Mouse (Mus musculus) lung, embryonic 15.5 days (tissue): ENCODE data around the gene Mavs. TPM values are rescaled to one million over a fixed set of nuclear protein-coding genes. Genes with fewer than 3 reads are reported as not detected.

Source experiments
- ATAC-seq: fragments of 200-750 bp; cut with Nextera tagmentation; 2 replicates; pipeline ENCODE4 v1.8.0; 2017; ENCODE audit warnings: moderate number of reproducible peaks, borderline replicate concordance; ENCODE audit not compliant: low FRiP score, low TSS enrichment; ENCODE audit errors: extremely low read depth
- H3K27ac ChIP-seq: fragments of 300-500 bp; sonication (generic); 2 replicates; pipeline ENCODE4 v1.5.1; 2015; ENCODE audit warnings: moderate library complexity, mild to moderate bottlenecking, inconsistent platforms
- H3K27me3 ChIP-seq: fragments of 300-500 bp; sonication (generic); 2 replicates; pipeline ENCODE4 v1.6.1; 2015; ENCODE audit warnings: inconsistent platforms
- H3K36me3 ChIP-seq: fragments of 300-500 bp; sonication (generic); 2 replicates; pipeline ENCODE4 v1.6.1; 2015; ENCODE audit warnings: inconsistent platforms
- H3K4me1 ChIP-seq: fragments of 300-500 bp; sonication (generic); 2 replicates; pipeline ENCODE4 v1.6.1; 2015; ENCODE audit warnings: inconsistent platforms
- H3K4me2 ChIP-seq: fragments of 300-500 bp; sonication (generic); 2 replicates; pipeline ENCODE4 v1.6.1; 2015; ENCODE audit warnings: inconsistent platforms, mild to moderate bottlenecking, moderate library complexity
- H3K4me3 ChIP-seq: fragments of 300-500 bp; sonication (generic); 2 replicates; pipeline ENCODE4 v1.5.1; 2015; ENCODE audit warnings: mild to moderate bottlenecking, inconsistent platforms
- H3K9ac ChIP-seq: fragments of 300-500 bp; sonication (generic); 2 replicates; pipeline ENCODE4 v1.6.1; 2015; ENCODE audit warnings: inconsistent platforms
- H3K9me3 ChIP-seq: fragments of 300-500 bp; sonication (generic); 2 replicates; pipeline ENCODE4 v1.6.1; 2016; ENCODE audit warnings: inconsistent platforms
- WGBS: fragments of 180-500 bp; shearing (Covaris S2); methylation state at CpG from one replicate; pipeline ENCODE4 v1.1.7; 2015; 5-methylcytosine and 5-hydroxymethylcytosine counted together
- polyA plus RNA-seq: library from polyadenylated mRNA; unstranded; fragments of >200 nt; fragmentation: Nextera tagmentation; extraction: Ambion mirVana; gene quantifications from 2 replicates; pipeline ENCODE4 v1.2.1, GENCODE M21; 2015

Mavs gene
- 18.5 and 19.7 TPM in 2 replicates for polyA plus RNA-seq

DNA sequence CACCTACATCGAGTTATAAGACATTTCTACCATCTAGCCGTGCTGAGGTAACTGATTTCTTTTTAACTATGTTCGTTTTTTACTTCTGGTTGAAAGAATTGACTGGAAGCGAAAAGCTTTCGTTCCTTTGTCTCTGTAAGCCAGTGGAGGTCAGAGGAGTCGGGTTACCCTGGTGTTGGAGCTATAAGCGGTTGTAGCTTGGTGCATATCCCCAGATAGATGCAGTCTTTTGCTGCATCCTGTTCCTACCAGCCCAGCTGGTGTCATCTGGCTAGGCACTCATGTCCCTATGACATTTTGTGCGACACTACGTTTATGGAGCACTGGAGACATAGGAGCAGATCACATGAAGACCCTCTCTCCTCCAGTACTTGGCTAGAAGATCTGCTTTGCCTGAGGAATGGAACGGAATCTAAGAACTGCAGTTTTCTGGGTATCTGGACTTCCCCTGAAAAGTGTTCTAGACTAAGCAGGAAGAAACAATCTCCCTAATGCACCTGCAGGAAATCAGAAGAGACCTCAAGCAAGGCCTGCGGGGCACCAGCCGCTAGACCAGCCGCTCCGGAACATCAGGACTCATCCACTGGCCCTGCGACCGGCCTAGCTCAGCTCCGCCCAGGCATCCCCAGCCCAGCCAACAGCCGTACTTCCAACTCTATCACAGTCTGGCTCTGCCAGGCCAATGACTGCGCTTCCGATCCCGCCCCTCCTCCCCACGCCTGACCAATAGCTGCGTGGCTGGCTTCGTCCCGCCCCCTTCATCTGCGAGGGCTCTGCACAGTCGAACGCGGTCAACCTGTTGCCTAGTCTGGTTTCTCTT, at the start of gene Mavs:
Gene Mavs (plus strand): TSS at position 757 of the 820 bp plus-strand sequence.
- peak within 1 kb of the TSS; percentile 88 for H3K4me2 ChIP-seq
- H3K9ac ChIP-seq = peak within 1 kb of the TSS; percentile 72
- peak; percentile 100 for ATAC-seq
- 11% methylated on average over 29 of the region's 29 CpGs for WGBS
- peaks cover 19% of the 10 kb centered on the region for H3K4me1 ChIP-seq
- H3K36me3 ChIP-seq = peaks cover 7% of the 10 kb centered on the region; the same call in 1 of the 2 replicates
- H3K4me3 ChIP-seq = peak within 1 kb of the TSS; percentile 64
- peak within 1 kb of the TSS; percentile 54; the same call in 1 of the 2 replicates for H3K27ac ChIP-seq
- H3K9me3 ChIP-seq = no peaks in the 10 kb centered on the region
- no peaks in the 10 kb centered on the region for H3K27me3 ChIP-seq

DNA sequence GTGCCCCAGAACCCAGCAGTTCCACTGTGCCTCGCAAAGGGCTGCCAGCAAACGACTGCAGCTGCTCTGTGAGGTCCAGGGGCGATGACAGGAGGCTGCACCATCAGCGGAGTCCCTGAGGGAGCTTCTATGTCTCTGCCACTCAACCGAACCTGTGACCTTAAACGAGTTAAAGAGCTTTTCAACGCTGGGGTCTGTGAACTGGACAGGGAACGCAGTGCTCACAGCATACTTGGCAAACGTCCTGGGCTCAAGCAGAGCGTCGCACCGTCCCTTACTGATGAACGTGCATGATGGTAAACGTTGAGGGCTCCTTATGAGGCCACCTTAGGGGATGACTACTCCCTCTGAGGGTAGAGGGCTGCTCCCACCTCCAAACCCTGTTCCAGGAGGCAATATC, 47.5 kb upstream of the Mavs start:
- H3K9ac ChIP-seq = peak overlapping the region; percentile 62

DNA sequence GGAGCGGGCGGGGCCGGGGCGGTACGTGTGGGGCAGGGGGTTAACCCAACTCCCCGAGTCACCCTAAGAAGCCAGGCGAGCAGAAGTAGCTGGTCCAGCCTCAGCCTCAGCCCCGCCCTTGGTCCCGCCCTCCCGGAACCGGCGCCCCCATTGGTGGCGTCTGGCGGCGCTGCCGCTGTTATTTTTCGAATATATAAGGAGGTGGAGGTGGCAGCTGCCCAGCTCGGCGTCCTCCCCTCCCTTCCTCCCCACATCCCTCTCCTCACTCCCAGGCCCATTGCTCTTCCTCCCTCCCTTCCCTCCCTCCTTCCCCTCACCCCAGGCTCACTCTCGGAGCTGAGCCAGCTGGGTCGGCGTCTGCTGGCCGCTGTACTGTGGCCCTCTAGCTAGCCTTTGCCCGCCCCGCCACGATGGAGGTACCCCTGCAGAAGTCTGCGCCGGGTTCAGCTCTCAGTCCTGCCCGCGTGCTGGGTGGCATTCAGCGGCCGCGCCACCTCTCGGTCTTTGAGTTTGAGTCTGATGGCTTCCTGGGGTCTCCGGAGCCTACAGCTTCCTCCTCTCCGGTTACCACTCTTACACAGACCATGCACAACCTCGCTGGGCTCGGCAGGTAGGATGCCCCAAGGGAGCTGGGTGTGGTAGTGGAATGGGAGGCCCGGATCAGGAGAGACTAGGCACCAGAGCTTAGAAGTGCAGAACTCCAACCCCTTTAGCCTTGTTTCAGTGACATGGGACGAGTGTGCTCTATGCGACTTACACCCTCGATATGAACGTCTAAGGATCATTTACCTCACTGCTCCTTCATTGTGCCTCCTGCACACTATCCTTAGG, 46.9 kb upstream of the Mavs start, which contains the start of the genes Cdc25b and Spef1:
Gene Cdc25b (plus strand): TSS at position 179 of the 831 bp plus-strand sequence.
Gene Spef1 (minus strand): TSS at position 512 of the 831 bp plus-strand sequence.
- Histone ChIP-seq H3K4me2 (peak within 1 kb of the TSS; percentile 77), H3K4me3 (peak within 1 kb of the TSS; percentile 62), H3K9me3 (no peaks in the 10 kb centered on the region), H3K9ac (peak within 1 kb of the TSS; percentile 62), H3K27ac (peak within 1 kb of the TSS; percentile 66), H3K36me3 (peaks cover 8% of the 10 kb centered on the region; the same call in 1 of the 2 replicates), H3K27me3 (no peaks in the 10 kb centered on the region), H3K4me1 (peaks cover 40% of the 10 kb centered on the region)
- peak; percentile 95 for ATAC-seq
- WGBS = under 1% methylated on average over 43 of the region's 43 CpGs

More for the DNA sequence above, 47.5 kb upstream of the Mavs start:
- H3K4me3 ChIP-seq = peak overlapping the region; percentile 62
- ATAC-seq = no peak
- H3K4me2 ChIP-seq = peak overlapping the region; percentile 77
- peaks cover 40% of the 10 kb centered on the region for H3K4me1 ChIP-seq
- WGBS = under 1% methylated on average over 14 of the region's 14 CpGs
- peaks cover 1% of the 10 kb centered on the region; the same call in 1 of the 2 replicates for H3K36me3 ChIP-seq
- no peaks in the 10 kb centered on the region for H3K9me3 ChIP-seq
- H3K27ac ChIP-seq = peak overlapping the region; percentile 30; the same call in 1 of the 2 replicates
- H3K27me3 ChIP-seq = no peaks in the 10 kb centered on the region

DNA sequence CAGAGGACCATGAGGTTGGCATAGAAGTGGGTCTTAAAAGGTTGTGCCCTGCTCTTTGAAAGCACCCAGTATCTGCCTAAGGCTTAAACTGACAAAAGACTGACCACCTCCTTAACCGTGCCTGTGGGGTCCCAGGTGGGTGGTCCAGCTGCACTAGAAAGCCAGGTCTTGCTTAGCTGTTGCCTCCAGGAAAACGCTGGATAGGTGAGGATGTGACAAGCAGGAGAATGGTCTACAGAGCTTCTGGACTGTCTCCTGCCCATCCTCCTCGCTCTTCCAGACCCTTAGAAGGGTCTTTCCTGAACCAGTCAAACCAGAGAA, 46.3 kb upstream of the Mavs start:
- 26% methylated on average over 3 of the region's 3 CpGs for WGBS
- peak overlapping the region; percentile 77 for H3K4me2 ChIP-seq
- H3K4me3 ChIP-seq = peak overlapping the region; percentile 62
- H3K4me1 ChIP-seq = peaks cover 40% of the 10 kb centered on the region
- peaks cover 12% of the 10 kb centered on the region for H3K36me3 ChIP-seq
- H3K9ac ChIP-seq = peak overlapping the region; percentile 62
- no peak for ATAC-seq
- no peak overlapping the region for H3K27ac ChIP-seq
- no peaks in the 10 kb centered on the region for H3K27me3 ChIP-seq
- no peaks in the 10 kb centered on the region for H3K9me3 ChIP-seq

DNA sequence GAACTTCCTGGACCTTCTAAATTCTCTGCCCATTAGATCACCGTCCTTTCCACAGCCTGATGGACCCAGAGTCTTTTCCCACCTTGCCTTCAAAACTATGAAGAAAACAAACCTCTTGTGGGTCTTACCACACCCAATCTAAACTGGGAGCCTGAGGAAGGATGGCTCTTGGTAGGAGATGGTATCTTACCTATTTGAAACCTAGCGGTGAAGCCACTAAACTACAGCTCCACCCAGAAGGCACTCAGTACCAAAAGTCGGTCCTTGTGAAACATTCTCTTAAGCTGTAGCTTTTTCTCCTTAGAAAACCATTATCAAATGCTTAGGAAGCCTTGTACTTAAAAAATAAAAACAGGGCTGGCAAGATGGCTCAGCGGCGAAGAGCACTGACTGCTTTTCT, 45.6 kb upstream of the Mavs start:
- Histone ChIP-seq H3K4me1 (peaks cover 40% of the 10 kb centered on the region), H3K36me3 (peaks cover 18% of the 10 kb centered on the region), H3K9ac (no peak overlapping the region), H3K27ac (no peak overlapping the region), H3K9me3 (no peaks in the 10 kb centered on the region), H3K27me3 (no peaks in the 10 kb centered on the region), H3K4me3 (peak overlapping the region; percentile 62; the same call in 1 of the 2 replicates), H3K4me2 (peak overlapping the region; percentile 77; the same call in 1 of the 2 replicates)
- WGBS = 91% methylated on average over 5 of the region's 5 CpGs
- no peak for ATAC-seq

DNA sequence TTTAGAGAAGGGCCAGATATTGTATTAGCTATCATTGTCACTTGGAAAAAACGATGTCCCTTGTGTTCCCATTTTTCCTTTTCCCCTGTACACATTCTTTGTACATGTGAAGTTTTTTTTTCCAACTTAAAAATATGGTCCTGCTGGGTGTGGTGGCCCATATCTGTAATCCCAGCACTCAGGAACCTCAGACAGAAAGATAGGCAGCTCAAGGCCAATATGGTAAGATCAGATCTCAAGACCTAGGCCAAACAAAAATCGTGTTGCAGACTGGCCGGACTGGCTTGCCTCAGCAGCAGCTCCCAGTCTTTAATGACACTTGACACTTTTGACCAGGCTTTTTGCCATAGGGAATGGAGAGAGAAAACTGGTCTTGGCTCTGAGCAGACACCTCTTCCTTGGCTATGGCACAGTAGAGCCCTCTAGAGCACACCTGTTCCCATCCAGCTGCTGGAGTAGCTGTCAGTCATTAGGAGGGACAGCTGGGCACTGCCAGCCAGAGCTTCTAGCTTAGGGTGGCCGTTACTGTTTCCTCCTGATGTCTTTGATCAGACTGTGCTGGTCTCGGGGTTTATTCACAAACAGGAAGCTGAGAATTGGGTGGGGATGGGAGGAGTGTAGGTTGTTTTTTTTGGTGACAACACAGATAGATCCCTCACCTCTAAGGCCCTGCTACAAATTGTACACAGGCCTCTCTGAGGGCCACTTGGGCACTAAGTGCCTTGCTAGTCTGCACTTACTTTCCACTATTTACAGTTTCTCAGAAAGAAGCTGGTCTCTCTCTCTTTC, 44.1 kb upstream of the Mavs start:
- WGBS = 41% methylated on average over 5 of the region's 5 CpGs
- Histone ChIP-seq H3K27me3 (no peaks in the 10 kb centered on the region), H3K36me3 (peaks cover 32% of the 10 kb centered on the region), H3K4me1 (peaks cover 40% of the 10 kb centered on the region), H3K27ac (peak overlapping the region; percentile 17; the same call in 1 of the 2 replicates), H3K9me3 (no peaks in the 10 kb centered on the region), H3K4me3 (no peak overlapping the region), H3K9ac (no peak overlapping the region), H3K4me2 (no peak overlapping the region)
- no peak for ATAC-seq

DNA sequence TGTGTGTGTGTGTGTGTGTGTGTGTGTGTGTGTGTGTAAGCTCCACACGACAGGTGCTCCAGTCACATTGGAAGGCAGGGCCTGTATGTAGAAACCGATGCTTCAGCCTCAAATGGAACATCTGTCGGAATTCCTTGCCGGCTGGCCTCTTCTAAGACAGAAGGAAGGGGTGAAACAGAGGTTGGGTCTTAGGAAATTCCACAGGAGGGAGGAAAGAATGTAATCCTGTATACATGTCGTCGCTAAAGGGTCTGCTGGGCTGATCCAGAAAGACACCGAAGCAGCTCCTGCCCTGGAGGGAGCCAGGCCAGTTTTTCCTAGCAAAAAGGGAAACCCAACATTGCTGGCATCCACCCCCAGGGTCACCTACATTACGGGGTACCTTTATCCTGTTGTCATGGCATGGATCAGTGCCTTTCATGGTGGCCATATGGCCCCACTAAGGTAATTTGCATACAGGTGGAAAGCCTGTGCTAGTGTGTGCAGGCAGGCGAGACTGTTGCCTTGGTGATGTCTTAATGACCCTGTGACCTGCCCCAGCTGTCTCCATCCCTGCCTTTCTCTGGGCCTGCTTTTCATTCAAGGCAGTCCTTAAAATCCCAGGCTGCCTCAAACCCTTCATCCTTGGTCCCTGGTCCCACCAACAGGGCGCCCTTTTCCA, 43.4 kb upstream of the Mavs start:
- H3K4me2 ChIP-seq = no peak overlapping the region
- no peak for ATAC-seq
- no peak overlapping the region for H3K4me3 ChIP-seq
- no peaks in the 10 kb centered on the region for H3K9me3 ChIP-seq
- H3K4me1 ChIP-seq = peaks cover 40% of the 10 kb centered on the region
- H3K36me3 ChIP-seq = peaks cover 34% of the 10 kb centered on the region
- H3K9ac ChIP-seq = no peak overlapping the region
- no peaks in the 10 kb centered on the region for H3K27me3 ChIP-seq
- 35% methylated on average over 10 of the region's 10 CpGs for WGBS
- H3K27ac ChIP-seq = 0 out of 2 replicates have a peak overlapping the region, but pooled peaks have one; percentile 3

DNA sequence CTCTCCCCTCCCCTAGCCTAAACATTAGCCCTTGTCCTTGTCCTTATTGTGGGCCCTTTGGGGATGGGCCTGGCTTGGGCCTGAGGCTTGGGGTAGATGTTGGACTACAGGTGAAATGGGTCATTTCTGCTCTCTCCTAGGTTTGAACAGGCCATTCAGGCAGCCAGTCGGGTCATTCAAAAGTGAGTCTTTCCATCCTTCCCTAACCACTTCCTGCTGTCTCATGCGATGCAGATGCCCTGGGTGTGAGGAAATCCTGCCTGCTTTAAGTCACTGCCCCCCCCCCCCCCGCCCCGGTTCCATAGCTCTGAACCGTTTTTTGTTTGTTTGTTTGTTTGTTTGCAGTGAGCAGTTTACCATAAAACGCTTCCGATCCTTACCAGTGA, 42.9 kb upstream of the Mavs start:
- Histone ChIP-seq H3K9me3 (no peaks in the 10 kb centered on the region), H3K4me1 (peaks cover 40% of the 10 kb centered on the region), H3K9ac (no peak overlapping the region), H3K4me3 (no peak overlapping the region), H3K27ac (0 out of 2 replicates have a peak overlapping the region, but pooled peaks have one; percentile 3), H3K36me3 (peaks cover 36% of the 10 kb centered on the region), H3K4me2 (no peak overlapping the region), H3K27me3 (no peaks in the 10 kb centered on the region)
- no peak for ATAC-seq
- WGBS = 74% methylated on average over 7 of the region's 7 CpGs

DNA sequence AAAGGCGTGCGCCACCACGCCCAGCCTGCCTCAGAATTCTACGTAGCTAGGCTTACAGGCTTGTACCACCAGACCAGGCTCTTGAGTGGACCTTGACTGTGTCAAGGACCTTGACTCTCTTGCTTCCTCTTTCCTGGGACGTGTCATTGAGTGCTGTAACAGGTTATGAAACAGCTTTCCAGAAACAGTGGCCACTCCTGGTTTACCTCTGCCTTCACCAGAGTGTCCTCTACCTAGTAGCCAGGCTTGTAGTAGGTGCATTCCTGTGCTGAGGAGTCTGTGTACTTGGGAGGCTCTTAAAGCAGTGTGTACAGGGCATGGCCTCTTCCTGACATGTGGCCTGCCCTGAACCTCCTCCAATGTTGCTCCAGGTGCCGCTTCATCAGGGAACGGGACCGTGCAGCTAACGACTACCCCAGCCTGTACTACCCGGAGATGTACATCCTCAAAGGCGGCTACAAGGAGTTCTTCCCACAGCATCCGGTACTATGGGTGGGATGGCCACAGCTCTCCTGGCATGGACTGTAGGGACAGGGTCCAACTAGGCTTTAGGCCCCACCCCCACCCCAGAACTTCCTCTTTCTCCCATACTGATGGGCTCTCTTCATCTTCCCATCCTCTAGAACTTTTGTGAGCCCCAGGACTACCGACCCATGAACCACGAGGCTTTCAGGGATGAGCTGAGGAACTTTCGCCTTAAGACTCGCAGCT, 37.1 kb upstream of the Mavs start:
- 0 out of 2 replicates have a peak, but pooled peaks have one; percentile 25 for ATAC-seq
- 86% methylated on average over 16 of the region's 16 CpGs for WGBS
- Histone ChIP-seq H3K27me3 (no peaks in the 10 kb centered on the region), H3K4me1 (no peaks in the 10 kb centered on the region), H3K27ac (no peak overlapping the region), H3K4me3 (no peak overlapping the region), H3K9me3 (no peaks in the 10 kb centered on the region), H3K36me3 (peaks cover 56% of the 10 kb centered on the region), H3K9ac (no peak overlapping the region), H3K4me2 (no peak overlapping the region)

DNA sequence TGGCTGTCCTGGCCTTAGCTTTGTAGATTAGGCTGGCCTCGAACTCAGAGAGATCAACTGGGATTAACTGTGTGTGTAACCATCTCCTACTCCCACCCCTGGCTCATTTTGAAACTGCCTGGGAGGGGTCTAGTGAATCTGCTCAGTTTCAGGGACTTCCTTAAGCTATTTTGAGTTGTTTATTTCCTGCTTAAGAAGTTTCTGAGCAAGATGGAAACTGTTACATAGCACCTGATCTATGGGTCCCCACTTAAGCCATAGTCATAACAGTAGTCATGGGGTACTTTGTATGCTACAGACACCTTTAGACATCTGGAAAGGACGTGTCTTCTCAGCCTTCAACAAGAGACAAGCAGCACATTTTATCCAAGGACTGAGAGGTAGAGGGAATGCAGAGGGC, 33.2 kb upstream of the Mavs start:
- H3K27ac ChIP-seq = no peak overlapping the region
- no peak overlapping the region for H3K9ac ChIP-seq
- 64% methylated on average over 2 of the region's 2 CpGs for WGBS

More for the DNA sequence above, 33.2 kb upstream of the Mavs start:
- no peak overlapping the region for H3K4me2 ChIP-seq
- no peaks in the 10 kb centered on the region for H3K27me3 ChIP-seq
- H3K4me1 ChIP-seq = peaks cover 19% of the 10 kb centered on the region
- no peak overlapping the region for H3K4me3 ChIP-seq
- no peak for ATAC-seq
- no peaks in the 10 kb centered on the region for H3K9me3 ChIP-seq
- H3K36me3 ChIP-seq = peaks cover 25% of the 10 kb centered on the region
